Mouse (Mus musculus) spleen, postnatal 36 days (tissue): ENCODE results near the gene Cldn16.
"Not testable (repeated sequence)": the region's sequence is repeated elsewhere in the genome, so short reads cannot be mapped to it uniquely, and the experiment has no call there.

Source experiments
- DNase-seq, 2 experiments: peaks; one replicate each; pipeline ENCODE4 v3.0.0; 2022; ENCODE audit warnings: low spot score in 2 of 2, mixed read lengths in 1 of 2

Gene Cldn16

GRCm38 (mm10) chr16:26462835-26463234, at the start of gene Cldn16:
Gene Cldn16, plus strand, starts transcription at chr16:26463135.
- DNase-seq, result no peak

DNA sequence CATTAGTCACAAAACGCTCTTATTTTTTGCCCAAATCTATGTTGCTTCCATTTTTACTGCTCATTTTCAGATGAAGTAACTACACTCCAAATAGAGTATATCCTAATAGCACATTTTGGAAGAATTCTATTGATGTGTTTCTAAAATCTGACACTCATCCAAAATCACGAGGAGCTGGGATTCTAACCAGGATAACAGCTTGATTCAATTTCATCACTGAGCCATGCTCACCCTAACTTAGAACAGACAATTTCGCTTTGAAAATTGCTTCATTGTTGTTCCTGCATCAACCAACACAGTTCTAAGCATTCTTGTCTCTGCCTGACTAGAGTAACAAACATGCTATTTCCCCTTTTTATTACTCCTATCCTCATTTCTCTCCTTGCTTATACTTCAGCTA, 44.3 kb upstream of the Cldn16 start:
- DNase-seq, result no peak

- no peak for DNase-seq
Observed at GRCm38 (mm10) chr16:26422078-26422477, 40.9 kb upstream of the Cldn16 start.

GRCm38 (mm10) chr16:26430246-26430645, 32.7 kb upstream of the Cldn16 start:
- no peak for DNase-seq

GRCm38 (mm10) chr16:26433486-26433885, 29.4 kb upstream of the Cldn16 start:
- no peak for DNase-seq

DNA sequence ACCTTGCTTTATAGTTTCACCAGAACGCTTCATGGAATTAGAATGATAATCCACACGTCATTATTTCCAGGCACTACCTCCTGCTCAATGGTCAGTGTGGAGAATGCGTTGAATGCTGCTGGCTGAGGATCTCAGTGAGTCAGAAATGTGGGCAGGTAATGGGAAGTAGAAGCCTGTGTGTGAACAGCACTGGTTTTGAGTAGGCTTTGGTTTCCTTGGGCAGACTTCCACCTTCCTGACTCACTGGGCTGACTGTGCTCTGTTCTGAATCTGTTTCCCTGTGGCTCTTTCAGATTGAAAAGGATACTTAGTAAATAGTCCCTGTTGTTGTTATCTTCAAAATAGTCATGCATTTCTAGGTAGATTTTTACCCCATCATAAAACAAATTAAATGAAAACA, 22.9 kb upstream of the Cldn16 start:
- DNase-seq, result no peak

DNA sequence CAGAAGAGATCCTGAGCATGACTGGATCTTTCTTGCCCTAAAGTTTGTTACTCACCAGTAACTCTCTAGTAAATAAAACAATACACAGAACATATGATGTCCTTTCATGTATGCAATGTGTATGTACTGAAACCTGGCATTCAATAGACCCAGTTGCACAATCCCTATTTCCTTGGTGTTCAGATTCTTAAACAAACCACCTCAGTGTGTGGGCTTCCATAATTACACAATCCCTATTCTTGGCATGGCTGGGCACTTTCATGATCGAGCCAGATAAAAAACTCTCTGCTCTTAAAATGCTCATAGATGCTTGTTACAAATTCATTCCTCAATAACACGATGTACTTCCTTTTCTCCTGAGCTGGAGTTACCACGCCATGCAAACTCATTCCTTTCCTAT, 21.8 kb upstream of the Cldn16 start:
- no peak for DNase-seq

GRCm38 (mm10) chr16:26444843-26445242, 18.1 kb upstream of the Cldn16 start:
- no peak for DNase-seq

GRCm38 (mm10) chr16:26447594-26447993, 15.3 kb upstream of the Cldn16 start:
- no peak for DNase-seq

DNA sequence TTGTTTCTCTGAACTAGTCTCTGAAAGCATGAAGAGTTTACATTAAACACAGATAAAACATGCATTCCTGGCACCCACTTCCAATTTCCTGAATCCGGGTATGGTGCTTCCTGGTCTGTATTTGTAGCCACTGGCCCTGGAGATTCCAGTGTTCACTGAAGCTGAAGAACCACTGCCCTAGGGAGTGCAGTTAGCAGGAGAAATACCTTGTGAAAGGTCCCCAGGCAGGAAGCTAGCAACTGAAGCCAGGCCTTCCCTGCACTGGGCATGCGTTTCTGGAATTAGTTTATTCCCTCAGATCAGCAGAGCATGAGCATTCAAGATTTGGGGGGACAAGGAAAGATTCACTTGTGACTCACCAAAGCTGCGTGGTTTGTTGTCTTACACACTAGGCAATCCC, 8.8 kb upstream of the Cldn16 start:
- no peak for DNase-seq

DNA sequence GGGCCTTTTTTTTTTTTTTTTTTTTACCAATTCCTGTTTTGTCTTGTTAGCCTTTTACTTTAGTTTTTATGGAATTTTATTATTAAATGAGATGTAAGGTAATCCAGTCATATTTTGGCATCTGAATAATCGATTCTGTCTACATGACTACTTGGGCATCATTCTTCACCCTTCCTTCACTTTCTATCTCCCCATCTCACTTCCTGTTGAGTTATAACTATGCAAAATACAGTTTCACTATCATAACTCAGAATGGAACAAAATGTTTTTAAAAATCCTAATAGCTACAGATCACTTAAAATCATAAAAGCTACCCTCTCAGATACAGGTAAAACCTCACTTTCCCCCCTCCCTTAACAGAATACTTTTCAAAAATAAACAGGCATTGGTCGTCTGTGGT, 6.8 kb upstream of the Cldn16 start:
- DNase-seq, result no peak

GRCm38 (mm10) chr16:26466535-26466934, 3.6 kb downstream of the Cldn16 start:
- DNase-seq, result no peak

- no peak for DNase-seq
Observed at GRCm38 (mm10) chr16:26471254-26471653, 8.3 kb downstream of the Cldn16 start.

- no peak for DNase-seq
Observed at GRCm38 (mm10) chr16:26495721-26496120, 32.8 kb downstream of the Cldn16 start.

GRCm38 (mm10) chr16:26499705-26500104, 36.8 kb downstream of the Cldn16 start:
- DNase-seq, result not testable (repeated sequence)

GRCm38 (mm10) chr16:26500738-26501137, 37.8 kb downstream of the Cldn16 start:
- no peak for DNase-seq

- DNase-seq, result no peak
Observed at GRCm38 (mm10) chr16:26504961-26505360, 42.0 kb downstream of the Cldn16 start.

DNA sequence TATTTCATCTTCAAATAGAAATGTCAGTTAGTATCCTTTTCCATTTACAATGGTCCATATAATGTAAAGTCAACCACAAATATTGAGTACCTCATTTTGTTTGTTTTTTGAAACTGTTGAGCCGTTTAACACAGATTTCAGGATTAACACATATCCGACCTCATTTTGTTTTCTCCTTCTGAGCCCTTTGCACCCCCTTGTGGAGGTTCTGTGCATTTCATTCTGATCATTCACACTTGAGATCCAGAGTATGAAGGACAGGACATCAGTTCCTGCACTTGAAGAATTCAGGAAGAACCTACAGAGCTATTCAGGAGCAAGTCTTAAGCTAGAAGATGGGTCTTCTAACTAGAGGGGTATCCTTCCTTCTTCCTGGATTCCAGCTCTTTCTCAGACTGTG, 56.7 kb downstream of the Cldn16 start:
- DNase-seq, result no peak

DNA sequence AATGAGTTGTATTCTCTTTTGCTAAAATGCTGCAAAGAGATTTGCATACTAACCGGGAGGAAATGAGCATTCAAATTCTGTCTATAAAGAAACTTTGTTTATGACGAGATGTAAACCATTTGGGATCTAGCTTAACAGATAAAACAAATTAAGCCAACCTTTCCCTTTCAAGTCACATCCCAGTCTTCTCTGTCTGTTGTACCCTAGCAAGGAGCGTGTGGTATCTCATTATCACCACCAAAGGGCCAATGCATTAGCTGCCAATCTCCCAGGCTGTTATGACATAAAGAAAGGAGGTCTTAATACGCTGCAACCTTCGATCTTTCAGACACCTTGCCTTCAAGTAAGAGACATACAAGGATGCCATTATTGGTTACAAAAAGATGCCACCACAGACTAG, 62.9 kb downstream of the Cldn16 start:
- no peak for DNase-seq

- DNase-seq, result no peak
Observed at GRCm38 (mm10) chr16:26526669-26527068, 63.7 kb downstream of the Cldn16 start, which contains the start of gene Tmem207. Gene Tmem207, minus strand, starts transcription at chr16:26526769.

DNA sequence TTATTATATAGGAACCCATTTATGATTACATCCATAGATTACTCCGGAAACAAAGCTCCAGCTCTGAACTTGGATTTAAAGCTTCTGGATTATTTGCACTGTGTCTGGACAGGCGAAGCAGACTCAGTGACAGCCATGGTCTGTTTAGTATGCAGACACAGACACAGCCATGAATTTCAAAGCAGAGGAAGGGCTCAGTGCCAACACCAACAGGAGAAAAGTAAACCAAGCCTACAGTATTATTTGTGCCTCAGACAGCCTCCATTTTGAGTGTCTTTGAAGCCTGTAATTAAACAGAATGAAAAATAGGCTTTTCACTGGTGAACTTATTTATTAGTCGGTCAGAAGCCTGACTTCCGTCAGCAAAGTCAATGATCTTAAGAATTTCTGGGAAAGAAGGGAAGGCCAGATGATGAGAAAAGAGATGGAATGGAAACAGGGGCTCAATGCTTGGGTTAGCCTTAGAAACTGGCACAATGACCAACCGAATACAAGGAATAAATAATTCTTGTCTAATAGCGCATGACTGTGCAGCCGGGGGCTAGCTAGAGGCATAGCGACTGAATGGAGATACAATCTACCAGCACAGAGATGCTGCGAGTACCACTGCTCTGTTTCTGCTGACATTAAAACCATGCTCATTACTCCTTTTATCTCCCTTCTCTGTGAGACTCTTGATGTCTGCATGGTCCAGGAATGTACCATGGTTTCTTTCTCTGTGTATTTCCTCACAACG, 65.2 kb downstream of the Cldn16 start:
- DNase-seq, result no peak

- DNase-seq, result no peak
Observed at GRCm38 (mm10) chr16:26530451-26530850, 67.5 kb downstream of the Cldn16 start.

- no peak for DNase-seq
Observed at GRCm38 (mm10) chr16:26532287-26532686, 69.4 kb downstream of the Cldn16 start.
